Mouse (Mus musculus) right cerebral cortex, postnatal 14 days (tissue): ENCODE measurements around the gene Fundc1.
"Not testable (repeated sequence)": the region's sequence is repeated elsewhere in the genome, so short reads cannot be mapped to it uniquely, and the experiment has no call there.

Experiments
- DNase-seq: peaks from one replicate; pipeline ENCODE4 v3.0.0; 2022

Gene Fundc1

DNA sequence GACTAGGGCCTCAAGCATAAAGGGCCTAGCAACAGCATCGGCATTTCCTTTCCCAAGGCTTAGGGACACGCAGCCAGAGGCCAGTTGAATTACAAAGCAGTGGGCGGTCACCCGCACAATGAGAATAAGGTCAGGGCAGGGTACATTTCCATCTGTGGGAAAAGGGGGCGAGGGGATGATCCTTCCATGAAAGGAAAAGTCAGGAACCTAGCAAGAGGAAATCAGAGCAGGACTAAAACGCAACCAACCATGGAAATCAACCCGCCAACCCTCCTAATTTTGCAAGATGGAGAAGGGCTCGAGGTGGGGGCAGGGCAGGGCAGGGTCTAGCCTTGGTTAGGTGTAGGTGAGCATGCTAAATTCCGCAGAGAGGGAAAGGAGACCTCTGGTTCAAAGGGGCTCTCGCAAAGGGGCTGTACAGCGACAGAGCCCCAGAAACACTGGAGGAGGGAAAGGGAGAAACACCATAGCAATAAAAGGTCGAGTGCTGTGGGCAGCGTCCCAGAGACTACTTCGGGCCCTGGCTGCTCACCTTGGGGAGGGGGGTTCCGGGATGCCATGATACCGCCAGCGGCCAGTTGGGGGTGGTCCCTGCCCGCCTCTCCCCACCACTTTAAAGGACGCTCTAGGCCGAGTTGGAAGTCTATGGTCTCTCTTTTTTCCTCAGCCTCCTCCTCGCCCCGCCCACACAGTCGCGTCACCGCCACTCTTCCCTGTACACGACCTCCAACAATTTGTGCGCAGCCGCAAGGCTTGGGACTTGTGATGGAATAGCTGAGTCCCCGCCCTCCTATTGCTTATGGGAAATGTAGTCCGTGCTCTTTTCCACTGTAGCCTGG lies at the start of gene Fundc1:
Gene Fundc1 (minus strand): TSS at position 705 of the 839 bp plus-strand sequence.
- peak; percentile 94 for DNase-seq

- DNase-seq: no peak
Observed at GRCm38 (mm10) chrX:17611253-17611652, 39.1 kb upstream of the Fundc1 start.

GRCm38 (mm10) chrX:17608763-17609162 lies 36.6 kb upstream of the Fundc1 start:
- no peak for DNase-seq

DNA sequence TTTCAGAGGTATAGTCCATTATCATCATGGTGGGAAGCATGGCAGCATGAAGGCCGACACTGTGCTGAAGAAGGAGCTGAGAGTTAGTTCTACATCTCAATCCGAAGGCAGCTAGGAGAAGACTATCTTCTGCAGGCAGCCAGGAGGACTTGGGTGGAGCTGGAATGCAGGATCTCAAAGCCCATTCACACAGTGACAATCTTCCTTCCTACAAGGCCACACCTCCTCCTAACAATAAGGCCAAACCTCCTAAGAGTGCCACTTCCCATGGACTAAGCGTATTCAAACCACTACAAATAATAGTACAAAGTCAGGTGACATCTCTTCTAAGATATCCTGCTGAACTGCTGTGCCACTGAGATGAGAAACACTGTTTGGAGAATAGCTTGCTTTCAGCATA lies 35.5 kb upstream of the Fundc1 start:
- no peak for DNase-seq

- no peak for DNase-seq
Observed at GRCm38 (mm10) chrX:17593331-17593730, 21.2 kb upstream of the Fundc1 start.

DNA sequence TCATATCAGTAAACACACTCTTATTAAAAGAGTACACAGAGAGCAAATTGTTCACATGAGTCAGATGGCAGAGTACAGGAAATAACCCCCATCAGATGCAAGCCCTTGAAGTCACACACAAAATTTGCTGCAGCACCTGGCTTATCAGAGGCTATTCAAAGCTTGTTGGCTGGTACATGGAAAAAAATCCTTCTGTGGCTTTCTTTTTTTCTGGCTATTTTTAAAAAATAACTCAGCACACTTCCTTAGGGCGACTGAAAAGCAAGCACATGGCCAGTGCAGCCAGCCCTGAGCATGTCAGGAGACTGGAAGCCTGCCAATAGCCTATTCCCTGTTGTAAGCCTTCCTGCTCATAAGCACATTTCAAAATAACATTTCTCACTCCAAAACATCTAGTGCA lies 18.6 kb upstream of the Fundc1 start:
- no peak for DNase-seq

- DNase-seq: no peak
Observed at GRCm38 (mm10) chrX:17571271-17571620, 879 bp downstream of the Fundc1 start.

GRCm38 (mm10) chrX:17568670-17569069 lies 3.5 kb downstream of the Fundc1 start:
- no peak for DNase-seq

GRCm38 (mm10) chrX:17565743-17566142 lies 6.4 kb downstream of the Fundc1 start:
- DNase-seq: no peak

DNA sequence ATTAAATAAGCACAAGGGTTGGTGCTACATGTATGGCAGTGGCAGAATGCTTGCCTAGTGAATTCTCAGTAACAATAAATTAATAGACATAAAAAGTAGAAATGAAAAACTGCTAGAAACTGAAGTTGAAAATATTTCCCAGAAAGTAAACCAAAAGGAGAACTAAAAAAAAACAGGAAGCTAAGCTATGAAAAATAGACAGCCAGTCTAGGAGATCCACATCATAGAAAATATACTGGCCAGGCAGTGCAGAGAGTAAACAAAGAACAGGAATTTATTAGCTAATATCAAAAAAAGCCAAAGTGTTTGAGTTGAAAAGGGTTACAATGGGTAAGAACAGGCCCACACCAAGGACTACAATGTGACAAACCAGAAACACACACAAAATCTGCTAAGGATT lies 7.4 kb downstream of the Fundc1 start:
- no peak for DNase-seq

- DNase-seq: no peak
Observed at GRCm38 (mm10) chrX:17558746-17559145, 13.4 kb downstream of the Fundc1 start.

DNA sequence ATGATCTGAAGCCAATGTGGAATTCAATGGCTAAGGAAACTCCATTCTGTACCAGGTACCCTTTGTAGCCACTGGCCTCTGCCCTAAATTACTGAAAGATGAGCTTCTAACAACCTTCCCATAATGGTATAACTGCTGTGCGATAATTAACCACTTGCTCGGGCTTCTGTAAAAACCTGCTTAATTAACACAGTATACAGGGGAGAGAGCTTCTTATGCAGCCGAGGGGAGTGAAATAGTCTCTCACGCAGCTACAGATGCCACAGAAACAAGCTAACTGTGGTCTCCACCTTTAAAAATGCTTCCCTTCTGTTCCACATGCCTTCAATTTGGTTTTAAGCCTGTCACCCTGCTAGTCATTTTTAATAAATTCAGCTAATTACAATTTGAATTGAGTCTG lies 17.6 kb downstream of the Fundc1 start:
- no peak for DNase-seq

DNA sequence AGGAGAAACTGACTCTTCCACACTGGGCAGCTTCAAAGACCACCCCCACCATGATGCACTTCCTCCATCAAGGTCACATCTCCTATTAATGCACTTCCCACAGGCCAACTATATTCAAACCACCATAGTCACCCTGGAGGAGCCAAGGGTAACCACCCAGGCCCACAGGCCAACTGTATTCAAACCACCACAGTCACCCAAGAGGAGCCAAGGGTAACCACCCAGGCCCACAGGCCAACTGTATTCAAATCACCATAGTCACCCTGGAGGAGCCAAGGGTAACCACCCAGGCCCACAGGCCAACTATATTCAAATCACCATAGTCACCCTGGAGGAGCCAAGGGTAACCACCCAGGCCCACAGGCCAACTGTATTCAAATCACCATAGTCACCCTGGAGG lies 20.5 kb downstream of the Fundc1 start:
- DNase-seq: not testable (repeated sequence)

DNA sequence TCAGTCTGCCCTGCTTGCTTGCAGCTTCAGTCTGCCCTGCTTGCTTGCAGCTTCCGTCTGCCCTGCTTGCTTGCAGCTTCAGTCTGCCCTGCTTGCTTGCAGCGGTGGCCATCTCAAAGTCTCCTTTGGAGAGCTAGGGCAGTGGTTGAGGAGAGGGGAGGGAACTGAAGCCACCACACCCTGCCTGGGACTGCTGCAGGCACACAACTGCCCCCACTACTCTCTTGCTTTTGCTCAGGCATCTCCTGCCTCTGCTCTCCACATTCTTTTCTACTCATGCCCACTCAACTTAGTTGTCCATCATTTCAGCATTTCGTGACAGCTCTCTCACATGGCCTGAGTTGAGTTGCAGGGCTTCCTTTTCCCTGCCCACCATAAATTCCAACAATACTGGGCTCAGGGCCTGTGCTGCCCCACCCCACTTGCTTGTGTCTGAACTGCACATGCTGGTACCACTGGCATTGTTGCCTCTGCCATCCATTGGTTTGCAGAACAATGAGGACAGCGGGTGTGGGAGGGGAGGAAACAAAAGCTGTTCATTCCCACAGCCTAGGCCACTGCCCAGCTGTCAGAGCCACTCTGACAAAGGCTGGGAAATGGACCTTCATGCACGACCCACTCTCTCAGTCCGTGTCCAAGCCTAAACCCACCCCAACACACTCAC lies 24.9 kb downstream of the Fundc1 start:
- no peak for DNase-seq

DNA sequence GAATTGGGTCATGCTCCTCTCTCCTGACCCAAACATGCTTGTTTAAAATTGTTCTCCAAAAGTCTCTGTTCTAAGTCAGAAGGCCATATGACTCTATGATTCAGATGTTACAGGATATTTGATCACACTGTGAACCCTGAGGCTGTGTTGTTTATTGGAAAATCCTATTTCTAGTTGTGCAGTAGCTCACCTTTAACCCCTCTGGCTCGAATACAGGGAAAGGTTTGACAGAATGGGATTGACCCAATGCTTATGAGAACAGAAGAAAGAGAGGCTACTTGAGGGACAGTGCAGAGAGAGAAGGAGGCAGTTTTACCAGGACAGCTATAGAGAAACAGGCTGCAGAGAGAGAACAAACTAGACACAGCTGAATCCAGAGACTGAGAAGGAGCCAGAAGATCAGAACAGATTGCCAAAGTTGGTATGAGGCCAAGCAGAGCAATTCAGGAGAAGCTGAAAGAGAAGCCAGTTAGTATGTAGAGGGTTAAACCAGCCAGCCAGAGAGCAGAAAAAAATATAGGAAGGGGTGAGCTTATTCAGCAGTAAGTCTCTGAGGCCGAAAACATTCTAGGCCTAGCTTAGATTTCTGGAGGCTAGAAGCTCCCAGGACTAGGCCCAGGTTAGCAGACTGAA lies 27.1 kb downstream of the Fundc1 start:
- DNase-seq: no peak

DNA sequence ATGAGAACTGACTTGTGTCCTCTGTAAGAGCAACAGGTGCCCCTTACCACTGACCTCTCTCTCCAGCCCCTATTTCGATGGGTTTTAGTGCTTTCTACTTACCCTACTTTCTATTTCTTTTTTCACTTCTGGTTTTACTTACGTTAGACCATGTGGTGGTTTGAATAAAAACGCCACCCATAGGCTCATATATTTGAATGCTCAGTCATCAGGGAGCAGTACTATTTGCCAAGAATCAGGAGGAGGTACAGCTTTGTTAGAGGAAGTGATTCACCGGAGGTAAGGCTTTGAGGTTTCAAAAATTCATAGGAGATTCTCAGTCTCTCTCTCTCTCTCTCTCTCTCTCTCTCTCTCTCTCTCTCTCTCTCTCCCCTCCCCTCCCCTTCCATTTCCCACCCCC lies 34.4 kb downstream of the Fundc1 start:
- DNase-seq: no peak

GRCm38 (mm10) chrX:17527008-17527407 lies 45.1 kb downstream of the Fundc1 start:
- no peak for DNase-seq

- DNase-seq: no peak
Observed at GRCm38 (mm10) chrX:17521221-17521716, 50.9 kb downstream of the Fundc1 start.

DNA sequence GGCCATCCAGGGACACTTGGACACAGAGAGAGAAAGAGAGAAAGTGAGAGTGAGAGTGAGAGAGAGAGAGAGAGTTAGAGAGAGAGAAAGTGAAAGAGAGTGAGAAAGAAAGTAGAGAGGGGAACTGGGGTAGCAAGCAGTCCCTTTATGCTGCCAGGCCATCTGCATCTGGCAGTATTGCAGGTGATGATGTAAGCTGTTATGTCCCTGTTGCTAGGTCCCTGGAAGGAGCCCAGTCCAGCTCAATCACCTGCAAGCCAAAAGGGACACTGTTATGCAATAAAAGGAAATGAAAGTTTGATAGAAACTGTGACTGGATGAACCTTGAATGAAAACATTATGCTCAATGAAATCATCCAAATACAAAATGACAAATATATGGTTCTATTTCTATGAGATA lies 52.0 kb downstream of the Fundc1 start:
- DNase-seq: no peak

GRCm38 (mm10) chrX:17514012-17514411 lies 58.1 kb downstream of the Fundc1 start:
- DNase-seq: no peak

- no peak for DNase-seq
Observed at GRCm38 (mm10) chrX:17512021-17512602, 60.0 kb downstream of the Fundc1 start.
